Mouse (Mus musculus) MEL (cell line): ENCODE results near the gene Spns2. TPM values are rescaled to one million over a fixed set of nuclear protein-coding genes. Genes with fewer than 3 reads are reported as not detected.

Source experiments
- DNase-seq: peaks from one replicate; pipeline ENCODE4 v3.0.0; 2011; ENCODE audit warnings: low read depth, low spot score
- H3K27ac ChIP-seq: 2 replicates; pipeline ENCODE4 v1.5.1; 2012; ENCODE audit warnings: low read depth, mild to moderate bottlenecking, control low read depth, low read length, moderate library complexity; ENCODE audit not compliant: control insufficient read depth
- H3K27me3 ChIP-seq, 2 experiments: fragments of 150-350 bp in 1 of 2; sonication (generic) in 1 of 2; 2 replicates each; pipeline ENCODE4 v1.6.1; 2012; ENCODE audit warnings: low read length in 2 of 2, mild to moderate bottlenecking in 2 of 2, improper control_type of control experiment in 1 of 2, moderate library complexity in 1 of 2; ENCODE audit not compliant: insufficient read depth in 2 of 2, control insufficient read depth in 1 of 2
- H3K36me3 ChIP-seq, 2 experiments: 2 replicates each; pipeline ENCODE4 v1.6.1; 2012 to 2014; ENCODE audit warnings: low read length in 2 of 2, improper control_type of control experiment in 1 of 2, inconsistent platforms in 1 of 2, mild to moderate bottlenecking in 1 of 2; ENCODE audit not compliant: insufficient read depth in 2 of 2, control insufficient read depth in 1 of 2
- H3K4me1 ChIP-seq, 2 experiments: fragments of 150-350 bp in 1 of 2; sonication (generic) in 1 of 2; 2 replicates each; pipeline ENCODE4 v1.6.1; 2012; ENCODE audit warnings: low read length in 2 of 2, improper control_type of control experiment in 1 of 2, mild to moderate bottlenecking in 1 of 2; ENCODE audit not compliant: insufficient read depth in 2 of 2, control insufficient read depth in 1 of 2
- H3K4me3 ChIP-seq, 2 experiments: fragments of 150-350 bp in 1 of 2; sonication (generic) in 1 of 2; 2 replicates each; pipeline ENCODE4 v1.5.1; 2012; ENCODE audit warnings: low read depth in 2 of 2, low read length in 2 of 2, mild to moderate bottlenecking in 2 of 2, moderate library complexity in 2 of 2, control low read depth in 1 of 2, improper control_type of control experiment in 1 of 2; ENCODE audit not compliant: control insufficient read depth in 1 of 2, insufficient read depth in 1 of 2
- H3K79me2 ChIP-seq: 2 replicates; pipeline ENCODE4 v1.6.1; 2012; ENCODE audit warnings: mild to moderate bottlenecking, low read length, moderate library complexity; ENCODE audit not compliant: control insufficient read depth, poor library complexity, insufficient read depth
- H3K9ac ChIP-seq: 2 replicates; pipeline ENCODE4 v1.6.1; 2012; ENCODE audit warnings: low read depth, mild to moderate bottlenecking, control low read depth, low read length, moderate library complexity; ENCODE audit not compliant: control insufficient read depth, poor library complexity, severe bottlenecking
- H3K9me3 ChIP-seq: fragments of 150-350 bp; sonication (generic); replicated peaks from 2 replicates; pipeline ENCODE4 v1.6.1; 2012; ENCODE audit warnings: mild to moderate bottlenecking, low read length, improper control_type of control experiment, moderate library complexity; ENCODE audit not compliant: insufficient read depth
- BHLHE40 ChIP-seq: IDR thresholded peaks from 2 replicates; pipeline ENCODE4 v1.6.1; 2012; ENCODE audit warnings: low read depth, mild to moderate bottlenecking, inconsistent platforms, low read length, improper control_type of control experiment, borderline replicate concordance
- CTCF ChIP-seq, 3 experiments: IDR thresholded peaks in 2 of 3; conservative IDR thresholded peaks in 1 of 3; 2 replicates each; pipeline ENCODE4 v1.5.1; 2011 to 2012; ENCODE audit warnings: low read length in 3 of 3, low read depth in 2 of 3, mild to moderate bottlenecking in 2 of 3, improper control_type of control experiment in 1 of 3, inconsistent platforms in 1 of 3, mixed read lengths in 1 of 3, moderate library complexity in 1 of 3; ENCODE audit not compliant: control insufficient read depth in 1 of 3, insufficient read depth in 1 of 3, poor library complexity in 1 of 3, severe bottlenecking in 1 of 3
- E2F4 ChIP-seq: IDR thresholded peaks from 2 replicates; pipeline ENCODE4 v1.6.1; 2011; ENCODE audit warnings: low read depth, low read length, improper control_type of control experiment, borderline replicate concordance
- ETS1 ChIP-seq: IDR thresholded peaks from 2 replicates; pipeline ENCODE4 v1.6.1; 2012; ENCODE audit warnings: low read depth, mild to moderate bottlenecking, inconsistent platforms, low read length, improper control_type of control experiment, moderate library complexity
- GATA1 ChIP-seq: IDR thresholded peaks from 2 replicates; pipeline ENCODE4 v1.6.1; 2011; ENCODE audit warnings: low read depth, low read length, improper control_type of control experiment
- HCFC1 ChIP-seq: IDR thresholded peaks from 2 replicates; pipeline ENCODE4 v1.6.1; 2012; ENCODE audit warnings: low read depth, mild to moderate bottlenecking, inconsistent platforms, low read length, improper control_type of control experiment, moderate library complexity
- KAT2A ChIP-seq: conservative IDR thresholded peaks from 2 replicates; pipeline ENCODE4 v1.6.1; 2012; ENCODE audit warnings: low read depth, low read length, improper control_type of control experiment, inconsistent platforms
- MAX ChIP-seq: IDR thresholded peaks from 2 replicates; pipeline ENCODE4 v1.6.1; 2011; ENCODE audit warnings: low read length, improper control_type of control experiment
- MAZ ChIP-seq: IDR thresholded peaks from 2 replicates; pipeline ENCODE4 v1.6.1; 2012; ENCODE audit warnings: low read depth, mild to moderate bottlenecking, inconsistent platforms, low read length, improper control_type of control experiment
- MXI1 ChIP-seq: IDR thresholded peaks from 2 replicates; pipeline ENCODE4 v1.6.1; 2011; ENCODE audit warnings: mild to moderate bottlenecking, low read depth, low read length, improper control_type of control experiment
- NRF1 ChIP-seq: IDR thresholded peaks from 2 replicates; pipeline ENCODE4 v1.6.1; 2014; ENCODE audit warnings: low read depth, mild to moderate bottlenecking, inconsistent platforms, low read length, improper control_type of control experiment, moderate library complexity; ENCODE audit not compliant: poor library complexity, insufficient read depth, severe bottlenecking
- POLR2A ChIP-seq, 2 experiments: IDR thresholded peaks; 2 replicates each; pipeline ENCODE4 v1.6.1; 2011 to 2012; ENCODE audit warnings: low read length in 2 of 2, mild to moderate bottlenecking in 2 of 2, control low read depth in 1 of 2, improper control_type of control experiment in 1 of 2, low read depth in 1 of 2, moderate library complexity in 1 of 2; ENCODE audit not compliant: control insufficient read depth in 1 of 2, insufficient read depth in 1 of 2, poor library complexity in 1 of 2
- POLR2AphosphoS2 ChIP-seq: IDR thresholded peaks from 2 replicates; pipeline ENCODE4 v1.6.1; 2011; ENCODE audit warnings: low read length, improper control_type of control experiment
- RAD21 ChIP-seq: IDR thresholded peaks from 2 replicates; pipeline ENCODE4 v1.6.1; 2011; ENCODE audit warnings: mild to moderate bottlenecking, low read depth, low read length, improper control_type of control experiment
- SMC3 ChIP-seq: IDR thresholded peaks from 2 replicates; pipeline ENCODE4 v1.6.1; 2011; ENCODE audit warnings: low read depth, low read length, improper control_type of control experiment
- TAL1 ChIP-seq: IDR thresholded peaks from 2 replicates; pipeline ENCODE4 v1.6.1; 2012; ENCODE audit warnings: mild to moderate bottlenecking, inconsistent platforms, low read length, moderate library complexity, mixed read lengths
- TBP ChIP-seq: IDR thresholded peaks from 2 replicates; pipeline ENCODE4 v1.8.0; 2011; ENCODE audit warnings: low read depth, low read length, improper control_type of control experiment
- TCF12 ChIP-seq: IDR thresholded peaks from 2 replicates; pipeline ENCODE4 v1.6.1; 2014; ENCODE audit warnings: low read depth, mild to moderate bottlenecking, inconsistent platforms, low read length, improper control_type of control experiment, moderate library complexity
- UBTF ChIP-seq: IDR thresholded peaks from 2 replicates; pipeline ENCODE4 v1.6.1; 2012; ENCODE audit warnings: low read depth, mild to moderate bottlenecking, inconsistent platforms, low read length, improper control_type of control experiment, moderate library complexity, borderline replicate concordance; ENCODE audit not compliant: insufficient read depth
- USF1 ChIP-seq: IDR thresholded peaks from 2 replicates; pipeline ENCODE4 v1.6.1; 2014; ENCODE audit warnings: low read depth, mild to moderate bottlenecking, inconsistent platforms, low read length, improper control_type of control experiment, moderate library complexity
- USF2 ChIP-seq, 2 experiments: IDR thresholded peaks; 2 replicates each; pipeline ENCODE4 v1.6.1; 2011 to 2012; ENCODE audit warnings: improper control_type of control experiment in 2 of 2, low read length in 2 of 2, borderline replicate concordance in 1 of 2, inconsistent platforms in 1 of 2, low read depth in 1 of 2, mild to moderate bottlenecking in 1 of 2; ENCODE audit not compliant: insufficient read depth in 1 of 2
- ZKSCAN1 ChIP-seq: IDR thresholded peaks from 2 replicates; pipeline ENCODE4 v1.6.1; 2012; ENCODE audit warnings: low read depth, mild to moderate bottlenecking, inconsistent platforms, low read length, improper control_type of control experiment, moderate library complexity
- ZNF384 ChIP-seq: IDR thresholded peaks from 2 replicates; pipeline ENCODE4 v1.6.1; 2012; ENCODE audit warnings: low read depth, mild to moderate bottlenecking, inconsistent platforms, low read length, improper control_type of control experiment
- polyA plus RNA-seq, 2 experiments: library from polyadenylated mRNA; stranded (reverse) in 1 of 2; unstranded in 1 of 2; fragments of >175 nt in 1 of 2; fragments of >200 nt in 1 of 2; gene quantifications; 2 replicates each; pipeline versions ENCODE4 v1.2.1 to v1.2.4; 2012; ENCODE audit warnings: low replicate concordance in 2 of 2, low read depth in 1 of 2; ENCODE audit not compliant: insufficient read length in 2 of 2, insufficient read depth in 1 of 2, missing spikeins in 1 of 2
- total RNA-seq: library from RNA; depleted of rRNA; stranded (reverse); fragments of 300-350 nt; gene quantifications from 2 replicates; pipeline ENCODE4 v1.2.3, GENCODE M21; 2012

The Spns2 gene
- total and polyA plus RNA-seq, 3 experiments = 0.58 to 3.0 TPM; not detected in 1

- TF ChIP-seq ZNF384 = no peak
- TF ChIP-seq NRF1 = no peak
- no peak for TF ChIP-seq BHLHE40
- no peak for TF ChIP-seq ETS1
- TF ChIP-seq KAT2A = no peak
- TF ChIP-seq TCF12 = no peak
- TF ChIP-seq USF1 = no peak
- TF ChIP-seq, all 39 proteins: peak for 0
- Histone ChIP-seq H3K36me3 (peaks cover 0 to 16% of the 10 kb centered on the region in 2 experiments; a peak in 2 of 4 replicates), H3K4me3 (no peak overlapping the region), H3K4me1 (peaks cover 10 to 29% of the 10 kb centered on the region in 2 experiments), H3K9me3 (no peaks in the 10 kb centered on the region), H3K27ac (no peak overlapping the region), H3K9ac (no peak overlapping the region), H3K79me2 (no peaks in the 10 kb centered on the region), H3K27me3 (no peaks in the 10 kb centered on the region)
- no peak for DNase-seq
These were observed 76.7 kb downstream of the Spns2 start for GRCm38 (mm10) chr11:72413016-72413415.

GRCm38 (mm10) chr11:72411945-72412344 lies 77.8 kb downstream of the Spns2 start:
- Histone ChIP-seq H3K4me1 (peaks cover 16 to 40% of the 10 kb centered on the region in 2 experiments), H3K9me3 (no peaks in the 10 kb centered on the region), H3K9ac (no peak overlapping the region), H3K27ac (no peak overlapping the region), H3K27me3 (no peaks in the 10 kb centered on the region), H3K79me2 (no peaks in the 10 kb centered on the region), H3K4me3 (peak overlapping the region; percentile 33 to 69), H3K36me3 (peaks cover 0 to 25% of the 10 kb centered on the region in 2 experiments; a peak in 2 of 4 replicates)
- TF ChIP-seq SMC3 (no peak), GATA1 (no peak), POLR2A (IDR thresholded peaks at IDR 0.05; ENCODE audit: control insufficient read depth in 1 of 2, insufficient read depth in 1 of 2, low read depth in 1 of 2, low read length in 2 of 2, poor library complexity in 1 of 2) (no peak), TBP (no peak), MAX (no peak), TAL1 (no peak), BHLHE40 (no peak), ZKSCAN1 (no peak)
- no peak for DNase-seq

DNA sequence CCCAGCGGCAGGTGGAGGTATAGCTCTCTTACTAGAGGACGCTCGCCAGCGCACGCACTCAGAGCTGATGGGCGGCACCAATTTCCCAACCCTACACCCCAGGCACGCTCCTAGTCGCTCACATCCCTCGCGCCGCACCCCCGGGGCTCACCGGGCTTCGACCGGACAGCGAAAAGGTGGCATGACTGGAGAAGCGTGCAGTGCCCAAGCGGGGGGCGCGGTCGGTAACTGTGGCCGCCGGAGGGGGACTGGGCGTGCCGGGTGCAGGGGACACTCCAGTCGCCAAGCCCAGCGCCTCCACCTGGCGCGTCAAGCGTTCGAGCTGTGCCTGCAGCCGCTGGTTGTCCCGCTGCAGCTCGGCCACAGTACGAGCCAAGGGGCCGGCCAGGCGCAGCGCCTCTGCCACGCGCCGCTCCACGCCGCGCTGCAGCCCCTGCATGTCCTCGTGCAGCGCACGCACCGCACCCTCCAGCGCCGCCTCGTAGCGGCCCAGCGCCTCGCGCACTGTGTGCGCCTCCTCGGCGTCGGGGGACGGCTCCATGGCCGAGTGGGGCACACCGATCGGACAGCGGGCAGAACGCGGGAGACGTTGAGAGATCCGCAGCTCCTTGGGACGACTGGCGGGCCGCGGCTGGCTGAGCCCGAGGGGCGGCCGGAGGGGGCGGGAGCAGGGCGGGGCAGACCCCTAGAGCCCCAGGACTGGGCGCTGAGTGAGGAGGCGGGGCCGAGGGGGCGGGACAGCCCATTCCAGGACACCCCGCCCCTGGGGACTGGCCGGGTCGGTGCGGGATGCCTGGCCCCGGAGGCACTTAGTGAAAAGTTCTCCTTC lies 78.4 kb downstream of the Spns2 start, which contains the start of gene Smtnl2:
Gene Smtnl2, minus strand, starts transcription at position 621 of the 829 bp plus-strand sequence.
- H3K27ac ChIP-seq = no peak within 1 kb of the TSS
- H3K27me3 ChIP-seq = no peaks in the 10 kb centered on the region
- peaks cover 16 to 42% of the 10 kb centered on the region in 2 experiments for H3K4me1 ChIP-seq
- peak within 1 kb of the TSS; percentile 51 for H3K9ac ChIP-seq
- no peaks in the 10 kb centered on the region for H3K9me3 ChIP-seq
- peaks cover 0 to 26% of the 10 kb centered on the region in 2 experiments; a peak in 2 of 4 replicates for H3K36me3 ChIP-seq
- H3K4me3 ChIP-seq = peak within 1 kb of the TSS; percentile 62 to 77
- DNase-seq = peak; percentile 93
- no peaks in the 10 kb centered on the region for H3K79me2 ChIP-seq
- 0 out of 2 replicates have a peak, but pooled peaks have one; percentile 13 for TF ChIP-seq HCFC1
- TF ChIP-seq CTCF (IDR thresholded peaks at IDR 0.05 in 2 of 3, conservative IDR thresholded peaks at IDR 0.05 in 1 of 3; ENCODE audit: control insufficient read depth in 1 of 3, insufficient read depth in 1 of 3, low read depth in 2 of 3, low read length in 3 of 3, poor library complexity in 1 of 3, severe bottlenecking in 1 of 3) = peak in 1 of 3 experiments; percentile 39; a peak in 2 of 6 replicates
- TF ChIP-seq POLR2AphosphoS2 = peak; percentile 46; the same call in 1 of the 2 replicates
- TF ChIP-seq ZKSCAN1 = no peak
- TF ChIP-seq UBTF = no peak
- peak; percentile 51 for TF ChIP-seq MAX
- TF ChIP-seq E2F4 = no peak
- peak; percentile 59; the same call in 1 of the 2 replicates for TF ChIP-seq MXI1
- TF ChIP-seq MAZ = peak; percentile 38; the same call in 1 of the 2 replicates
- peak; percentile 21 to 66; a peak in 3 of 4 replicates for TF ChIP-seq POLR2A (IDR thresholded peaks at IDR 0.05; ENCODE audit: control insufficient read depth in 1 of 2, insufficient read depth in 1 of 2, low read depth in 1 of 2, low read length in 2 of 2, poor library complexity in 1 of 2)
- TF ChIP-seq TBP = no peak
- TF ChIP-seq ZNF384 = no peak
- no peak for TF ChIP-seq TAL1
- no peak for TF ChIP-seq USF2 (IDR thresholded peaks at IDR 0.05; ENCODE audit: borderline replicate concordance in 1 of 2, insufficient read depth in 1 of 2, low read depth in 1 of 2, low read length in 2 of 2)
- TF ChIP-seq RAD21 = no peak
